Mouse (Mus musculus) testis, adult 2 months (tissue): ENCODE results near the gene Fdxacb1.

ENCODE experiments used
- CTCF ChIP-seq: fragments of 200-500 bp; IDR thresholded peaks from 2 replicates; pipeline ENCODE4 v1.5.1; 2012; ENCODE audit warnings: low read depth, mild to moderate bottlenecking, inconsistent platforms, low read length, moderate library complexity; ENCODE audit not compliant: control insufficient read depth, insufficient read depth, insufficient replicate concordance
- POLR2A ChIP-seq: fragments of 200-500 bp; IDR thresholded peaks from 2 replicates; pipeline ENCODE4 v1.6.1; 2012; ENCODE audit warnings: low read depth, mild to moderate bottlenecking, inconsistent platforms, low read length, moderate library complexity; ENCODE audit not compliant: control insufficient read depth

DNA sequence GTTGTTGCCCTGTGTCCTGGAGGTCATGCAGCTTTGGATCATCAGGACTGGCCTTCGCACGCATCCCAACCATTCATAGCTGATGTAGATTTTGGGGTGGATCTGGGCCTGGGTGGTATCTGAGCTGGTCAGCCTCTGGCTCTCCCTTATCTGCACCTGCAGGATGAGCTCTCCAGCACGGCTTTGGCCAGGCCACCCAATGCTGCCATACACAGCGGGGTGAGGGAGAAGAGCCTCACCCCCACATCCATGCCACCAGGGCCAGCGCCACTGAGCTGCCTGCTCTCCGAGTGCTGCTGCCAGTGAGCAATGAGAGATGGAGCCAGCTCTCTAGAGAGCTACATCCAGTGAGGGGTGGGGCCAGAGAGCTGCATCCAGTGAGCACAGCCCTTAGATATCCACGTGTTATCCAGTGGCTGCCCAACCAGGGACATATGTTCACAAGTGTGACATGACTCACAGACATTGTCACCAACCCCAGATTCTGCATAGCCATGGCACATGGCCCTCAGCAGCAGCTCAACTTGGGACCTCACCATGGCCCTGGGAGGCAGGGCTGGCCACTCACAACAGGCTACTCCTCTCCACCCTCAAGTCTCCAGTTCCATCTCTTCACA, 35.1 kb downstream of the Fdxacb1 start:
- TF ChIP-seq POLR2A (no peak), CTCF (no peak)
